Comparison of ENCODE assay signal across 12 mouse cellular contexts in the genomic region with DNA sequence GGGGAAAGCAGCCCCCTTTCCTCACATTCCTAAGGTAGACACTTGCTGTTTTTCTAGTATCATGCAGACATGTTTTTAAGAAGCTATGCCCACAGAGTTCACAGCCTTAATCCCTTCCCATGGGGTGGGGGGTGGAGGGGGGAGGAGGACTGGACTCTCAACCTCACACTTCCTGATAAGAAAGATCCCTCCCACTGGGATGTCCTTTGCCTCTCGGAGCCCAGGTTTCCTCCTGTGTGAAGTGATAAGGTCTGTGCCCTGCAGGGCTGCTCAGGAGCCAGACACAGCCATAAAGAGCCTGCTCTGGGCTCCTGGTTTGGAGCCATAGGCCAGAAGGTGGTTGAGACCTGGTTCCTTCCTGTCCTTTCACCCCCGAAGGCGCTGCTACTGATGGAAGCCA. TPM values are rescaled to one million over a fixed set of nuclear protein-coding genes. Genes with fewer than 3 reads are reported as not detected.
"Had no signal": no experiment of that assay in that cellular context is flagged by ENCODE, and none has a peak within 500 bp of the region (broad histone marks: within the 10 kb centered on the region; RNA-seq: fewer than 3 reads in every experiment).

No protein-coding gene starts in this region.

- H3K27ac ChIP-seq: kidney, embryonic 15.5 days; limb, embryonic 13.5 days; midbrain, embryonic 15.5 days; neural tube, embryonic 15.5 days had no signal

- H3K4me3 ChIP-seq: kidney, embryonic 15.5 days; limb, embryonic 13.5 days; midbrain, embryonic 15.5 days; neural tube, embryonic 15.5 days had no signal

- ATAC-seq: inflammation-experienced regulatory T-cells, adult 6 months; midbrain, embryonic 15.5 days had no signal

- H3K9ac ChIP-seq: kidney, embryonic 15.5 days; limb, embryonic 13.5 days; midbrain, embryonic 15.5 days; neural tube, embryonic 15.5 days had no signal

- DNase-seq: kidney, adult 2 months; kidney, postnatal 14 days; left cerebral cortex, postnatal 4 days; lung, adult 18-20 months; right cerebral cortex, adult 18-20 months; thymus, postnatal 36 days had no signal

- H3K9me3 ChIP-seq: kidney, embryonic 15.5 days; limb, embryonic 13.5 days; midbrain, embryonic 15.5 days; neural tube, embryonic 15.5 days had no signal

- H3K4me2 ChIP-seq: kidney, embryonic 15.5 days; limb, embryonic 13.5 days; midbrain, embryonic 15.5 days; neural tube, embryonic 15.5 days had no signal

- H3K36me3 ChIP-seq: kidney, embryonic 15.5 days had no signal

RNA-seq across cellular contexts. Expression of gene Wnt3, which starts 40.9 kb away (rescaled TPM):
- total RNA-seq: liver, adult 2 months had no signal
- polyA plus RNA-seq: kidney, adult 2 months; liver, adult 2 months had no signal
